Mouse (Mus musculus): ENCODE results near the gene Krt79.

DNA sequence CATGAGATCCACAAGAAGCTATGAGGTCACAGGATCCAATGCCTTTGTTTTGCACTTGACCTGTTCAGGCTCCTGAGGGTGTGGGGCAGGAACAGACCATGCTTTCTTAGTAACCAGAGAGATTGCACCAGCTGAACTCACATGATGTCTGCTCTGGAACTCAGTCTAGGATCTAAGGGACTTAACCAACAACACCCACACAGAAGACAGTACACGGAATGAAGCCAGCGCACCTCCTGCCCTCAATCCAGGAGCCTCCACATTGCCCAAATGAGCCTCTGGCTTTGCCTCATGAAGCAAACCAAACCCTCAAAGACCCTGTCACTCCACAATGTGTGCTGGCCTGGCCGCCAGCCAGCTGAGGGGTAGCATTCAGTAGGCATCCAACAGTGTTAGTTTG, 18.8 kb upstream of the Krt79 start:
- TF ChIP-seq POLR2A (IDR thresholded peaks at IDR 0.05; ENCODE audit: borderline replicate concordance, low read depth, low read length) (no peak), CTCF (IDR thresholded peaks at IDR 0.05; ENCODE audit: low read depth, low read length) (no peak)
